Mouse (Mus musculus) bone marrow, adult 2 months (tissue): ENCODE results near the gene Vmn1r160. TPM values are rescaled to one million over a fixed set of nuclear protein-coding genes. Genes with fewer than 3 reads are reported as not detected.
"Not testable (repeated sequence)": the region's sequence is repeated elsewhere in the genome, so short reads cannot be mapped to it uniquely, and the experiment has no call there.

ENCODE experiments used
- H3K27ac ChIP-seq: fragments of 200-500 bp; 2 replicates; pipeline ENCODE4 v1.5.1; 2012; ENCODE audit warnings: low read depth, mild to moderate bottlenecking, control low read depth, inconsistent platforms, low read length; ENCODE audit not compliant: control insufficient read depth, poor library complexity, insufficient read depth
- H3K4me1 ChIP-seq: fragments of 200-500 bp; 2 replicates; pipeline ENCODE4 v1.6.1; 2011; ENCODE audit warnings: low read length; ENCODE audit not compliant: control insufficient read depth, insufficient read depth
- H3K4me3 ChIP-seq: fragments of 200-500 bp; replicated peaks from 2 replicates; pipeline ENCODE3; 2011; ENCODE audit warnings: mild to moderate bottlenecking, low read depth, low read length, control low read depth; ENCODE audit not compliant: control insufficient read depth
- WGBS: fragments of 180-500 bp; shearing (Covaris S2); methylation state at CpG from one replicate; pipeline ENCODE4 v1.1.7; 2018; 5-methylcytosine and 5-hydroxymethylcytosine counted together
- polyA plus RNA-seq: library from polyadenylated mRNA; stranded (reverse); fragments of >200 nt; gene quantifications from 2 replicates; pipeline ENCODE4 v1.2.4, GENCODE M21; 2011; ENCODE audit warnings: low replicate concordance; ENCODE audit not compliant: missing spikeins, insufficient read depth, insufficient read length

Vmn1r160 gene
- polyA plus RNA-seq = not detected in 2 replicates

DNA sequence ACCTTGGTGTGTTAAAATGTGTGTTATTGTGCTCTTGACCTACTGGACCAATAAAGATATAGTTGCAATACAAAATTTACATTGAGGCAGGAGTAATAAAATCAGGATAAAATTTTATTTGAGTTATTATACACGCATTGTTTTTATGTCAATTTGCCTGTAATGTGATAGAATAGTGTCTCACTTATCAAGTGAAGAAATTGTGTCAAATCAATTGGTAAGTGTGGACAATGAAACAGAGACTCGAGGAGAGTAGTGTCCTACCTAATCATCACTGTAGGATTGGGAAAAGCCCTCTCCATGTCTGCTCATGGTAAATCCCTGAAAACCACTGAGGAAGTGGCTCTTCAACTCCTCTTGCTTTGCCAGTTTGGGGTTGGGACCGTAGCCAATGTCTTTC lies at the start of gene Vmn1r160:
Gene Vmn1r160 (plus strand): TSS at position 301 of the 400 bp plus-strand sequence.
- H3K27ac ChIP-seq, H3K4me1 ChIP-seq, H3K4me3 ChIP-seq: not testable (repeated sequence)
- 32% methylated on average over 1 of the region's 3 CpGs for WGBS

DNA sequence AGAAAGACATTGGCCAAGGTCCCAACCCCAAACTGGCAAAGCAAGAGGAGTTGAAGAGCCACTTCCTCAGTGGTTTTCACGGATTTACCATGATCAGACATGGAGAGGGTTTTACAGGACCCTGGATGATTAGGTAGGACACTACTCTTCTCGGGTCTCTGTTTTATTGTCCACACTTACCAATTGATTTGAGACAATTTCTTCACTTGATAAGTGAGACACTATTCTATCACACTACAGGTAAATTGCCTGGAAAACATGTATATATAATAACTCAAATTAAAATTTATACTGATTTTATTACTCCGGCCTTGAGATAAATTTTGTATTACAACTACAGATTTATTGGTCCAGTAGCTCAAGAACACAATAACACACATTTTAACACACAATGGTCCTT lies 27.5 kb upstream of the Vmn1r160 start, which contains the start of gene Vmn1r159:
Gene Vmn1r159 (minus strand): TSS at position 101 of the 400 bp plus-strand sequence.
- not testable (repeated sequence) for H3K27ac ChIP-seq, H3K4me3 ChIP-seq, H3K4me1 ChIP-seq
- 59% methylated on average over 3 of the region's 3 CpGs for WGBS

Other genes with a start within 250 kb of the Vmn1r160 start
- not detected in 2 replicates for gene Vmn1r155, start 213.2 kb upstream of the Vmn1r160 start, polyA plus RNA-seq
- gene Gm8693, start 178.9 kb upstream of the Vmn1r160 start, polyA plus RNA-seq = not detected in 2 replicates
- gene Gm4567, start 151.5 kb upstream of the Vmn1r160 start, polyA plus RNA-seq = not detected in 2 replicates
- gene Vmn1r157, start 109.5 kb upstream of the Vmn1r160 start, polyA plus RNA-seq = not detected in 2 replicates
- not detected in 2 replicates for gene Vmn1r158, start 80.4 kb upstream of the Vmn1r160 start, polyA plus RNA-seq
- not detected in 2 replicates for gene Vmn1r159, start 27.6 kb upstream of the Vmn1r160 start, polyA plus RNA-seq
- not detected in 2 replicates for gene Gm4214, start 113.4 kb downstream of the Vmn1r160 start, polyA plus RNA-seq
- gene Gm4216, start 148.7 kb downstream of the Vmn1r160 start, polyA plus RNA-seq = not detected in 2 replicates
- gene Vmn1r163, start 184.3 kb downstream of the Vmn1r160 start, polyA plus RNA-seq = not detected in 2 replicates
- not detected in 2 replicates for gene Gm8720, start 196.2 kb downstream of the Vmn1r160 start, polyA plus RNA-seq